Mouse (Mus musculus) neural tube, embryonic 13.5 days (tissue): Measurements from ENCODE around the gene Phyhd1. TPM values are rescaled to one million over a fixed set of nuclear protein-coding genes. Genes with fewer than 3 reads are reported as not detected.

Experiments used
- ATAC-seq: fragments of 200-750 bp; cut with Nextera tagmentation; 2 replicates; pipeline ENCODE4 v1.8.0; 2017; ENCODE audit warnings: low read depth, mild to moderate bottlenecking, moderate TSS enrichment, moderate library complexity
- H3K27ac ChIP-seq: fragments of 300-500 bp; sonication (generic); replicated peaks from 2 replicates; pipeline ENCODE4 v1.5.1; 2015; ENCODE audit warnings: moderate library complexity, mild to moderate bottlenecking, inconsistent platforms
- H3K27me3 ChIP-seq: fragments of 300-500 bp; sonication (generic); 2 replicates; pipeline ENCODE4 v1.6.1; 2015; ENCODE audit warnings: mild to moderate bottlenecking, inconsistent platforms
- H3K36me3 ChIP-seq: fragments of 300-500 bp; sonication (generic); 2 replicates; pipeline ENCODE4 v1.6.1; 2015; ENCODE audit warnings: mild to moderate bottlenecking, inconsistent platforms
- H3K4me1 ChIP-seq: fragments of 300-500 bp; sonication (generic); replicated peaks from 2 replicates; pipeline ENCODE4 v1.6.1; 2015; ENCODE audit warnings: inconsistent platforms
- H3K4me2 ChIP-seq: fragments of 300-500 bp; sonication (generic); 2 replicates; pipeline ENCODE4 v1.6.1; 2015; ENCODE audit warnings: inconsistent platforms, mild to moderate bottlenecking, moderate library complexity
- H3K4me3 ChIP-seq: fragments of 300-500 bp; sonication (generic); 2 replicates; pipeline ENCODE4 v1.5.1; 2015; ENCODE audit warnings: mild to moderate bottlenecking, inconsistent platforms
- H3K9ac ChIP-seq: fragments of 300-500 bp; sonication (generic); 2 replicates; pipeline ENCODE4 v1.6.1; 2015; ENCODE audit warnings: moderate library complexity, mild to moderate bottlenecking, inconsistent platforms
- H3K9me3 ChIP-seq: fragments of 300-500 bp; sonication (generic); 2 replicates; pipeline ENCODE4 v1.6.1; 2016; ENCODE audit warnings: inconsistent platforms
- WGBS: fragments of 180-500 bp; shearing (Covaris S2); methylation state at CpG from one replicate; pipeline ENCODE4 v1.1.7; 2015; 5-methylcytosine and 5-hydroxymethylcytosine counted together
- polyA plus RNA-seq: library from polyadenylated mRNA; unstranded; fragments of >200 nt; fragmentation: Nextera tagmentation; extraction: Ambion mirVana; gene quantifications from 2 replicates; pipeline ENCODE4 v1.2.1, GENCODE M21; 2015

Gene Phyhd1
- polyA plus RNA-seq, 1 experiment from 2014 or later, result 4.3 TPM

- no peak for ATAC-seq
- 62% methylated on average over 4 of the region's 4 CpGs for WGBS
- Histone ChIP-seq H3K27me3 (no peaks in the 10 kb centered on the region), H3K4me3 (no peak overlapping the region), H3K4me2 (no peak overlapping the region), H3K9ac (no peak overlapping the region), H3K36me3 (peaks cover 23% of the 10 kb centered on the region), H3K9me3 (no peaks in the 10 kb centered on the region), H3K27ac (no peak overlapping the region), H3K4me1 (peaks cover 37% of the 10 kb centered on the region)
Observed at GRCm38 (mm10) chr2:30268371-30268770, 2.4 kb downstream of the Phyhd1 start.

GRCm38 (mm10) chr2:30269241-30269990 is 3.4 kb downstream of the Phyhd1 start:
- Histone ChIP-seq H3K27ac (no peak overlapping the region), H3K4me1 (peaks cover 27% of the 10 kb centered on the region), H3K27me3 (no peaks in the 10 kb centered on the region), H3K9me3 (no peaks in the 10 kb centered on the region), H3K4me2 (no peak overlapping the region), H3K9ac (no peak overlapping the region), H3K36me3 (peaks cover 12% of the 10 kb centered on the region), H3K4me3 (no peak overlapping the region)
- WGBS, result 90% methylated on average over 17 of the region's 17 CpGs
- no peak for ATAC-seq

- Histone ChIP-seq H3K4me2 (no peak overlapping the region), H3K9ac (no peak overlapping the region), H3K4me3 (no peak overlapping the region), H3K4me1 (peaks cover 20% of the 10 kb centered on the region), H3K27ac (no peak overlapping the region), H3K27me3 (no peaks in the 10 kb centered on the region), H3K36me3 (peaks cover 5% of the 10 kb centered on the region), H3K9me3 (no peaks in the 10 kb centered on the region)
- peak; percentile 80; the same call in 1 of the 2 replicates for ATAC-seq
- 76% methylated on average over 1 of the region's 1 CpGs for WGBS
Observed at GRCm38 (mm10) chr2:30270134-30270533, 4.1 kb downstream of the Phyhd1 start.

GRCm38 (mm10) chr2:30280743-30281142 is 14.7 kb downstream of the Phyhd1 start, which contains the start of gene Gm28038:
Gene Gm28038, plus strand, starts transcription at chr2:30281043.
- no peak within 1 kb of the TSS for H3K4me3 ChIP-seq
- H3K27ac ChIP-seq, result no peak within 1 kb of the TSS
- H3K4me1 ChIP-seq, result peaks cover 10% of the 10 kb centered on the region
- 93% methylated on average over 11 of the region's 11 CpGs for WGBS
- no peaks in the 10 kb centered on the region for H3K27me3 ChIP-seq
- no peak within 1 kb of the TSS for H3K9ac ChIP-seq
- no peak for ATAC-seq
- H3K36me3 ChIP-seq, result no peaks in the 10 kb centered on the region; the same call in 1 of the 2 replicates
- no peaks in the 10 kb centered on the region for H3K9me3 ChIP-seq
- no peak within 1 kb of the TSS for H3K4me2 ChIP-seq

- Histone ChIP-seq H3K9me3 (no peaks in the 10 kb centered on the region), H3K4me2 (no peak overlapping the region), H3K9ac (no peak overlapping the region), H3K4me3 (no peak overlapping the region), H3K4me1 (peaks cover 10% of the 10 kb centered on the region), H3K27me3 (no peaks in the 10 kb centered on the region), H3K27ac (no peak overlapping the region), H3K36me3 (no peaks in the 10 kb centered on the region; the same call in 1 of the 2 replicates)
- WGBS, result 80% methylated on average over 3 of the region's 3 CpGs
- ATAC-seq, result no peak
Observed at GRCm38 (mm10) chr2:30281651-30282050, 15.6 kb downstream of the Phyhd1 start.

- Histone ChIP-seq H3K4me2 (no peak overlapping the region), H3K27ac (no peak overlapping the region), H3K4me1 (peaks cover 25% of the 10 kb centered on the region), H3K27me3 (no peaks in the 10 kb centered on the region), H3K36me3 (no peaks in the 10 kb centered on the region), H3K9me3 (no peaks in the 10 kb centered on the region), H3K4me3 (no peak overlapping the region), H3K9ac (no peak overlapping the region)
- 88% methylated on average over 2 of the region's 2 CpGs for WGBS
- ATAC-seq, result no peak
Observed at GRCm38 (mm10) chr2:30283193-30283592, 17.2 kb downstream of the Phyhd1 start.

- 93% methylated on average over 5 of the region's 5 CpGs for WGBS
- H3K9ac ChIP-seq, result peak overlapping the region; percentile 90
Observed at GRCm38 (mm10) chr2:30285004-30285403, 19.0 kb downstream of the Phyhd1 start.

GRCm38 (mm10) chr2:30285416-30286181 is 19.6 kb downstream of the Phyhd1 start:
- H3K27ac ChIP-seq, result 0 out of 2 replicates have a peak overlapping the region, but pooled peaks have one; percentile 52
- WGBS, result 17% methylated on average over 38 of the region's 38 CpGs

More at GRCm38 (mm10) chr2:30285004-30285403, 19.0 kb downstream of the Phyhd1 start:
- Histone ChIP-seq H3K27ac (no peak overlapping the region), H3K36me3 (no peaks in the 10 kb centered on the region), H3K4me1 (peaks cover 26% of the 10 kb centered on the region), H3K27me3 (no peaks in the 10 kb centered on the region), H3K4me3 (peak overlapping the region; percentile 96), H3K4me2 (peak overlapping the region; percentile 95), H3K9me3 (no peaks in the 10 kb centered on the region)
- ATAC-seq, result no peak

GRCm38 (mm10) chr2:30286192-30287026 is 20.4 kb downstream of the Phyhd1 start, which contains the start of the genes Dolk and Nup188:
Gene Dolk, minus strand, starts transcription at chr2:30286334.
Gene Nup188, plus strand, starts transcription at chr2:30286397.
- peak within 1 kb of the TSS; percentile 71 for H3K27ac ChIP-seq
- H3K4me1 ChIP-seq, result peaks cover 26% of the 10 kb centered on the region
- peak; percentile 94 for ATAC-seq
- WGBS, result under 1% methylated on average over 53 of the region's 68 CpGs
- peak within 1 kb of the TSS; percentile 96 for H3K4me3 ChIP-seq
- no peaks in the 10 kb centered on the region for H3K27me3 ChIP-seq
- no peaks in the 10 kb centered on the region for H3K9me3 ChIP-seq
- peak within 1 kb of the TSS; percentile 90 for H3K9ac ChIP-seq
- peak within 1 kb of the TSS; percentile 95 for H3K4me2 ChIP-seq
- peaks cover 3% of the 10 kb centered on the region; the same call in 1 of the 2 replicates for H3K36me3 ChIP-seq

More at GRCm38 (mm10) chr2:30285416-30286181, 19.6 kb downstream of the Phyhd1 start:
- H3K36me3 ChIP-seq, result no peaks in the 10 kb centered on the region
- H3K4me1 ChIP-seq, result peaks cover 26% of the 10 kb centered on the region
- H3K9me3 ChIP-seq, result no peaks in the 10 kb centered on the region
- H3K9ac ChIP-seq, result peak overlapping the region; percentile 90
- H3K4me3 ChIP-seq, result peak overlapping the region; percentile 96
- peak; percentile 76 for ATAC-seq
- H3K4me2 ChIP-seq, result peak overlapping the region; percentile 95
- no peaks in the 10 kb centered on the region for H3K27me3 ChIP-seq

GRCm38 (mm10) chr2:30287027-30287373 is 21.0 kb downstream of the Phyhd1 start:
- under 1% methylated on average over 10 of the region's 10 CpGs for WGBS
- no peak for ATAC-seq
- Histone ChIP-seq H3K9ac (peak overlapping the region; percentile 90), H3K27me3 (no peaks in the 10 kb centered on the region), H3K27ac (peak overlapping the region; percentile 71), H3K36me3 (peaks cover 5% of the 10 kb centered on the region; the same call in 1 of the 2 replicates), H3K4me3 (peak overlapping the region; percentile 96), H3K4me1 (peaks cover 26% of the 10 kb centered on the region), H3K9me3 (no peaks in the 10 kb centered on the region), H3K4me2 (peak overlapping the region; percentile 95)

GRCm38 (mm10) chr2:30299525-30299924 is 33.5 kb downstream of the Phyhd1 start:
- Histone ChIP-seq H3K27ac (no peak overlapping the region), H3K27me3 (no peaks in the 10 kb centered on the region), H3K4me1 (no peaks in the 10 kb centered on the region), H3K36me3 (peaks cover 72% of the 10 kb centered on the region), H3K4me2 (no peak overlapping the region), H3K4me3 (no peak overlapping the region), H3K9ac (no peak overlapping the region), H3K9me3 (no peaks in the 10 kb centered on the region)
- no peak for ATAC-seq
- 77% methylated on average over 3 of the region's 3 CpGs for WGBS
